In the genomic region with DNA sequence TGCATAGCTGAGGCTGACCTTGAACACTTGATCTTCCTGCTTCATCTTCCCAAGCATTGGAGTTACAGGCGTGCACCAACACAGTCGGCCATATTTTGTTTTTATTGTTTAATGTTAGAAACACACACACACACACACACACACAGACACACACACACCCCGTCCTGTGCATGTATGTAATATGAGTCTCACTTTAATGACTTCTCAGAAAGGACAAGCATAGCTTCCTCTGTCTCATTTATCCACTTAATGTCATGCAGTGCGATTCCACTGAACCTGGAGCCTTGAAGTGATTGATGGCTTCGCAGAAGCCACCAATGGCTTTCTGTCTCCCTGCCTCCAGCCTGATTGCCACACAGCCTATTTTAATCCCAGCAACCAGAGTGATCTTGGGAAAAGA, we compare ENCODE assay signal across 9 mouse cellular contexts. TPM values are rescaled to one million over a fixed set of nuclear protein-coding genes. Genes with fewer than 3 reads are reported as not detected.
DNase-seq lines count a peak whose midpoint lies in the region; ATAC-seq and TF ChIP-seq lines count a peak whose summit lies in the region.
"Had no signal": no experiment of that assay in that cellular context is flagged by ENCODE, and none has a peak within 500 bp of the region (broad histone marks: within the 10 kb centered on the region; RNA-seq: fewer than 3 reads in every experiment).

No protein-coding gene starts in this region.

- H3K4me2 ChIP-seq in midbrain, embryonic 11.5 days: no peak overlapping the region
- no peak overlapping the region for H3K4me2 ChIP-seq in embryonic facial prominence, embryonic 14.5 days (ENCODE audit: low read depth, low read length)
- no peak overlapping the region for H3K4me2 ChIP-seq in hindbrain, postnatal 0 days (ENCODE audit: low read depth, low read length)
- H3K4me2 ChIP-seq in neural tube, embryonic 15.5 days: peak overlapping the region; percentile 11; the same call in 1 of the 2 replicates
- H3K4me2 ChIP-seq: heart, embryonic 11.5 days; liver, embryonic 11.5 days had no signal

- no peaks in the 10 kb centered on the region for H3K36me3 ChIP-seq in midbrain, embryonic 11.5 days (ENCODE audit: control insufficient read depth, insufficient read depth, low read length)
- H3K36me3 ChIP-seq in midbrain, embryonic 10.5 days: no peaks in the 10 kb centered on the region
- H3K36me3 ChIP-seq in embryonic facial prominence, embryonic 14.5 days (ENCODE audit: control insufficient read depth, insufficient read depth, low read length): no peaks in the 10 kb centered on the region
- no peaks in the 10 kb centered on the region for H3K36me3 ChIP-seq in hindbrain, postnatal 0 days (ENCODE audit: insufficient read depth, low read length)
- H3K36me3 ChIP-seq in neural tube, embryonic 15.5 days: no peaks in the 10 kb centered on the region

- DNase-seq in midbrain, embryonic 11.5 days (ENCODE audit: low spot score, missing footprints): peak; percentile 64
- no peak for DNase-seq in midbrain, embryonic 10.5 days (ENCODE audit: low spot score)
- DNase-seq in embryonic facial prominence, embryonic 14.5 days (ENCODE audit: low spot score): no peak
- DNase-seq in hindbrain, postnatal 0 days (ENCODE audit: low spot score): peak; percentile 28
- no peak for DNase-seq in layer of hippocampus, adult 8-10 months (ENCODE audit: low spot score in 2 of 2)
- DNase-seq in left cerebral cortex, adult 2 months (ENCODE audit: extremely low spot score in 1 of 2, low spot score in 2 of 2): no peak

- ATAC-seq in midbrain, embryonic 11.5 days (ENCODE audit: low FRiP score): peak; percentile 73; the same call in 1 of the 2 replicates
- 0 out of 2 replicates have a peak, but pooled peaks have one; percentile 50 for ATAC-seq in embryonic facial prominence, embryonic 14.5 days (ENCODE audit: low read depth)
- ATAC-seq in hindbrain, postnatal 0 days: peak; percentile 57; the same call in 1 of the 2 replicates
- peak; percentile 25; the same call in 1 of the 2 replicates for ATAC-seq in neural tube, embryonic 15.5 days (ENCODE audit: low FRiP score)

- no peak overlapping the region for H3K4me3 ChIP-seq in midbrain, embryonic 11.5 days (ENCODE audit: low read depth, low read length)
- H3K4me3 ChIP-seq in midbrain, embryonic 10.5 days: no peak overlapping the region
- no peak overlapping the region for H3K4me3 ChIP-seq in embryonic facial prominence, embryonic 14.5 days (ENCODE audit: low read depth, low read length)
- H3K4me3 ChIP-seq in hindbrain, postnatal 0 days (ENCODE audit: low read length): no peak overlapping the region
- H3K4me3 ChIP-seq in neural tube, embryonic 15.5 days (replicated peaks): no peak overlapping the region
- H3K4me3 ChIP-seq in left cerebral cortex, adult 2 months: no peak overlapping the region

- H3K9ac ChIP-seq in midbrain, embryonic 11.5 days (ENCODE audit: low read length): no peak overlapping the region
- H3K9ac ChIP-seq in embryonic facial prominence, embryonic 14.5 days (ENCODE audit: low read depth, low read length): no peak overlapping the region
- no peak overlapping the region for H3K9ac ChIP-seq in hindbrain, postnatal 0 days (replicated peaks; ENCODE audit: low read length)
- H3K9ac ChIP-seq in neural tube, embryonic 15.5 days (replicated peaks): no peak overlapping the region

- intact Hi-C loops in left cerebral cortex, adult 2 months (cut with DNase I): no loop called here

- H3K27me3 ChIP-seq in midbrain, embryonic 11.5 days (ENCODE audit: control insufficient read depth, insufficient read depth, low read length): no peaks in the 10 kb centered on the region
- H3K27me3 ChIP-seq in midbrain, embryonic 10.5 days (ENCODE audit: low read depth, poor library complexity, severe bottlenecking): peaks cover 25% of the 10 kb centered on the region
- no peaks in the 10 kb centered on the region for H3K27me3 ChIP-seq in embryonic facial prominence, embryonic 14.5 days (replicated peaks; ENCODE audit: control insufficient read depth, insufficient read depth, low read length)
- H3K27me3 ChIP-seq in hindbrain, postnatal 0 days (ENCODE audit: insufficient read depth, low read length): no peaks in the 10 kb centered on the region
- H3K27me3 ChIP-seq in neural tube, embryonic 15.5 days (replicated peaks): no peaks in the 10 kb centered on the region

- no peak for TF ChIP-seq CTCF in hindbrain, postnatal 0 days (IDR thresholded peaks at IDR 0.05; ENCODE audit: low read depth)
- no peak for TF ChIP-seq CTCF in left cerebral cortex, adult 2 months (IDR thresholded peaks at IDR 0.05)

- WGBS in midbrain, embryonic 11.5 days: 53% methylated on average over 5 of the region's 5 CpGs
- 64% methylated on average over 5 of the region's 5 CpGs for WGBS in midbrain, embryonic 10.5 days
- WGBS in embryonic facial prominence, embryonic 14.5 days: 46% methylated on average over 5 of the region's 5 CpGs
- 44% methylated on average over 5 of the region's 5 CpGs for WGBS in hindbrain, postnatal 0 days
- WGBS in neural tube, embryonic 15.5 days: 39% methylated on average over 5 of the region's 5 CpGs

- no peaks in the 10 kb centered on the region for H3K9me3 ChIP-seq in midbrain, embryonic 11.5 days (ENCODE audit: control insufficient read depth, low read length)
- H3K9me3 ChIP-seq in midbrain, embryonic 10.5 days (replicated peaks): no peaks in the 10 kb centered on the region
- no peaks in the 10 kb centered on the region for H3K9me3 ChIP-seq in embryonic facial prominence, embryonic 14.5 days (ENCODE audit: control insufficient read depth, low read length)
- no peaks in the 10 kb centered on the region for H3K9me3 ChIP-seq in hindbrain, postnatal 0 days (ENCODE audit: low read length)
- H3K9me3 ChIP-seq in neural tube, embryonic 15.5 days (replicated peaks): no peaks in the 10 kb centered on the region

- H3K4me1 ChIP-seq in midbrain, embryonic 11.5 days (ENCODE audit: control insufficient read depth, insufficient read depth, low read length): no peaks in the 10 kb centered on the region
- peaks cover 15% of the 10 kb centered on the region for H3K4me1 ChIP-seq in midbrain, embryonic 10.5 days
- no peaks in the 10 kb centered on the region for H3K4me1 ChIP-seq in embryonic facial prominence, embryonic 14.5 days (ENCODE audit: control insufficient read depth, insufficient read depth, low read length)
- H3K4me1 ChIP-seq in hindbrain, postnatal 0 days (ENCODE audit: insufficient read depth, low read length): no peaks in the 10 kb centered on the region
- peaks cover 24% of the 10 kb centered on the region for H3K4me1 ChIP-seq in neural tube, embryonic 15.5 days

- no peak overlapping the region for H3K27ac ChIP-seq in midbrain, embryonic 11.5 days (ENCODE audit: low read depth, low read length)
- no peak overlapping the region for H3K27ac ChIP-seq in midbrain, embryonic 10.5 days (replicated peaks)
- H3K27ac ChIP-seq in embryonic facial prominence, embryonic 14.5 days (replicated peaks; ENCODE audit: low read depth, low read length): no peak overlapping the region
- H3K27ac ChIP-seq in hindbrain, postnatal 0 days: no peak overlapping the region
- no peak overlapping the region for H3K27ac ChIP-seq in neural tube, embryonic 15.5 days (replicated peaks)
- H3K27ac ChIP-seq in left cerebral cortex, adult 2 months: no peak overlapping the region

RNA-seq across cellular contexts. Expression of gene Scn3a, which starts 15.2 kb away (rescaled TPM):
- 24.8 and 30.0 TPM in 2 replicates for polyA plus RNA-seq in midbrain, embryonic 11.5 days (2014; fragmentation: Nextera tagmentation; extraction: Ambion mirVana)
- 5.0 and 17.6 TPM in 2 replicates for polyA plus RNA-seq in midbrain, embryonic 10.5 days (2016; fragmentation: Nextera tagmentation; extraction: Ambion mirVana)
- polyA plus RNA-seq in embryonic facial prominence, embryonic 14.5 days (2014; fragmentation: Nextera tagmentation; extraction: Ambion mirVana): 3.5 and 3.9 TPM in 2 replicates
- 52.6 and 65.1 TPM in 2 replicates for total RNA-seq in hindbrain, postnatal 0 days (2014; rRNA removed)
- 31.1 and 32.1 TPM in 2 replicates for polyA plus RNA-seq in hindbrain, postnatal 0 days (2015; fragmentation: Nextera tagmentation; extraction: Ambion mirVana)
- 35.2 and 42.8 TPM in 2 replicates for polyA plus RNA-seq in neural tube, embryonic 15.5 days (2015; fragmentation: Nextera tagmentation; extraction: Ambion mirVana)
- 10 to 100 TPM; 29.8 to 40.6 (median 34.1) TPM for total RNA-seq in layer of hippocampus, adult 8-10 months (2022)
- 10 to 100 TPM; 31.4 to 31.8 TPM for total RNA-seq in left cerebral cortex, adult 2 months (2021)

Comparison
In these comparisons a context has a peak if more than half of its experiments do, and no peak if none do; other contexts are left out.
1. DNase-seq: peak in midbrain, embryonic 11.5 days (single experiment) and hindbrain, postnatal 0 days (single experiment); none in midbrain, embryonic 10.5 days (single experiment), embryonic facial prominence, embryonic 14.5 days (single experiment), layer of hippocampus, adult 8-10 months (0 of 2) and left cerebral cortex, adult 2 months (0 of 2).
2. Peak in every context shown above with its lines, with median percentiles within 50 percentile points of each other: ATAC-seq.